Mouse (Mus musculus) ZHBTc4 (cell line): ENCODE measurements around the gene Arid4b.

ENCODE experiments used
- DNase-seq: peaks from one replicate; pipeline ENCODE4 v3.0.0-alpha.2; 2011; ENCODE audit warnings: low read depth, low spot score

Arid4b gene

DNA sequence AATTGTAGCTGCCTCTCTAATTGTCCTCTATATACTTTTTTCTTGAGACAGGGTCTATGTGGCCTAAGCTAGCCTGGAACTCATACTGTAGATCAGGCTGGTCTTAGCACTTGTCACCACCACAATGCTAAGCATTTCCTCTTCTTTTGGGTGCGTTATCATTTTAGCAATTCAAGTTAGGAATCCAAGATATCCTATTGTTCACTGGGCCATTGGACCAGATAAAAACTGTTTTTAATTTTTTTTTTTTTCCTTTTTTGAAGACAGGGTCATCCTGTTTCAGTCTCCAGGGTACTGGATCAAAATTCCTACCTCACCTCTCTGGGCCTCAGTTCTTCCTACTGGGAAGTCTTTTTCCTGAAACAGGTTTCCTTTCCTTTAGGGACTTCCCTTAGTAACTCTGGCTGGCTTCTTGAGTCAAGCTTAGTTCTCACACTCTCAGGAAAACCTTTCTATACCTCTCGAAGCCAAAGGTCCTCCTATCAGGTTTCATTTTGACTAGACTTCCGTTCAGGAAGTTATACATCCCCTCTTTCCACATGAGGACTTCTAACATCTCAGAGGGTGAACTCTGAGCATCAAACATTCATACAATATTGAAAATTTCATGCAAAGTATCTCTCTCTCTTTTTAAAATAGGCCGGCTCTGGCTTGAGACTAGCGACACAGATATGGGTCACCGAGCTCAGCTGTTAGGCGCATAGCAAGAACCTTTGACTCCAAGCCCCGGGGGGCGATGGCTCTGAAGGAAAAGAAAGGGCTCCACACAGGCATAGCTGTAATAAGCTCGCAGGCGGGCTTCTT, 621 bp upstream of the Arid4b start:
- no peak for DNase-seq

DNA sequence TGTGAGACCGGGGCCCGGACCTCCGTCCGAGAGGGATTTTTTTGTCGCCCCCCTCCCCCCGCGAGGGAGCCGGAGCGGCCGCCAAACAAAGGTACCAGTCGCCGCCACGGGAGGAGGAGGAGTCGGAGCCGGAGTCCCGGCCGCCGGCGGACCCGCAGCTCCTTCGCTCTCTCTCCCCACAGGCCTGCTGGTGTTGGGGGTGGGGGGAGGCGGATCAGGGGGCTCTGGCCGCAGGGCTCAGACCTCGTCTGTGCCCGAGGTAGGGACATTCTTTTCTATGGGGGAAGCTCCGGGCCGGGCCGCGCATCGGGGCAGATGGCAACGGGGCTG, 875 bp downstream of the Arid4b start:
- no peak for DNase-seq

DNA sequence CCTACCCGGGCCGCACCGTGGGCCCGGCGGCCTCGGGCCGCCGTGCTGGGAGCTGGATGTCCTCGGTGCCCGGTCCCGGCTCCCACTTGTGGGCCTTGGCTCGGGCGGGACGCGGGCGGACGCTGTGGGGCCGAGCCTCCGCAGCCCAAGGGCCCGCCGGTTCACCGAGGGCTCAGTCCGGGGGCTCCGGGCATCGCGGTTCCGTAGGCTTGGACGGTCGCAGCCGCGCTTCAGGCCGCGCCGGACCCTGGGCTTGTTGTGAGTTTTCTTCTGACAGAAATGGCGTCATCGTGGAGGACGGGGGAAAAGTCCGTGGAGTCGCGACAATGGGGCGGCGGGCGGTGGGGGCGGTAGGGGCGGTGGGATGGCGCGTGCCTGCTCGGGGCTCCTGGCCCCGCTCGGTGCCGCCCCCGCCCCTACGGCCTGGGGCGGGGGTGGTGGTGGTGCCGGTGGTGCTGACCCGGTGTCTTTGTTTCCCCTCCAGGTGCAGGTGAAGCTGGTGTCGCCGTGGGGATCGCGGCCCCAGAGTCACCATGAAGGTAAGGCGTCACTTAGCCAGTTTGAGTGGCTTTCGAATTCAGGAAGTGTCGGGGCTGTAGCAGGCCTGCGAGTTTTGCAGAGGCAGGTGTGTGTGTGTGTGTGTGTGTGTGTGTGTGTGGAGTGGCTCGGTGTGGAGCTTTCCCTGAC, 1.5 kb downstream of the Arid4b start:
- peak; percentile 63 for DNase-seq

DNA sequence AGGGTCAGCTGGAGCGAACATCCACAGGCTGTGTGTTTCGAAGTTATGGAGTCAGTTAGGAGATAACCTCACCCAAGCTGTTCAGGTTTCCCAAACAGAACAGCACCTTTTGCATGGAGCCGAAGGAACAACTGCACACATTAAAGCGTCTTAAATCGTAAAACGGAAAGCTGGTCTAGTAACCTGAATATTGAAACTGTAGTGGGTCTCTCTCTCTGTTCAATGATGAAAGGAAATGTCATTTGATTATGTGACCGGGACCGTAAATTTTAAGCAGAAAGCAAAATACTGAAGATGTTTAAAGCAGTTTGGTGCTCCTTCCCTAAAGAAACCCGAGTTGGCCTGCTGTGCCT, 2.0 kb downstream of the Arid4b start:
- DNase-seq, result no peak

DNA sequence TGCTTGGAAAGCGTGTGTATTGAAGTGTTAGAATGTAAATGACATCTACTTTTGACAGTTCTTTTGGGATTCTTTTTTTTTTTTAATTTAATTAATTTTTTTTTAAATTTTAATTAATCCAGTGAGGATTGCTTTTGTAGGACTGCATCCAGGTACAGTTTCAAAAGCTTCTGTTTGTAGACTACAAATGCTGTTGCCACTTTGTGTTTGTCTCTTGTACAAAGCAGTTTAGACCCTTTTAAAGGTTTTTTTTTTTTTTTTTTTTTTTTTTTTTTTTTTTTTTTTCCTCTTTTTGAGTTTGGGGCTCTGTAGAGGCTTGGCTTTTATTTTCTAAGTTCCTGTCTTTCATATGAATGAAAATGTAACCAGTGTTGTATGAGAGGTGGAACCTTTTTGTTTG, 2.7 kb downstream of the Arid4b start:
- DNase-seq, result no peak

DNA sequence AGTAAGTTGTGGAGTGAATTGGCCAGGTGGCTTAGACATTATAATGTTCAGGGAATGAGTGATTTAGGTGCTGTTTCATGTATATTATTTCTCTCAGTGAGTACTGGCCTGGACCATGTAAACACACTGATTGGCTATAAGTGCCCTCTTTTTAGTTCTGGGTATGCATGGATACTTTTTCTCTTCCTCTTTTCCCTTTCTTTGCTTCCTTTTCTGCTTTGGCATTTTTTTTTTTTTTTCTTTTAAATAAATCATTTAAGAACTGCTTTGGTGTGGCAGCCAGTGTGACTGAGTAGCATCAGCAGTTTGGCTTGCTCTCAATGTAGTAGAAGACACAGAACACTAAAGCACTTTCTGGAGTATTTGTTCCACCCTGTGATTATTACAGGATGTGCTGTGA, 5.0 kb downstream of the Arid4b start:
- DNase-seq, result no peak

DNA sequence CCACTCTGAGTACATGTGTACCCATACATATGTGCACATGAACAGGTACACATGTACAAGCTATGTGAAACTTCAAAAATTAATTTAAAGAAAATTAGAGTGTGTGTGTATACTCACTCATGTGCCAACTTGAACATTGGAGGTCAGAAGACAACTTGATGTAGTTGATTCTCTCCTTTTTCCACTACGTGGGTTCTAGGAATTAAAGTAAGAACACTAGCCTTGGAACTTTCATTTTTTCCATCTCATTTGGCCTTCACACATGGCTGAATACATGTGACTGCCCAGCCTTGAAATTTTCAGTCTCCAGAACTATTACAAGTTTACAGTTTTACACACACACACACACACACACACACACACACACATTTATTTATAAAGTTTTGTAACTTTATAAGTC, 6.3 kb downstream of the Arid4b start:
- no peak for DNase-seq

DNA sequence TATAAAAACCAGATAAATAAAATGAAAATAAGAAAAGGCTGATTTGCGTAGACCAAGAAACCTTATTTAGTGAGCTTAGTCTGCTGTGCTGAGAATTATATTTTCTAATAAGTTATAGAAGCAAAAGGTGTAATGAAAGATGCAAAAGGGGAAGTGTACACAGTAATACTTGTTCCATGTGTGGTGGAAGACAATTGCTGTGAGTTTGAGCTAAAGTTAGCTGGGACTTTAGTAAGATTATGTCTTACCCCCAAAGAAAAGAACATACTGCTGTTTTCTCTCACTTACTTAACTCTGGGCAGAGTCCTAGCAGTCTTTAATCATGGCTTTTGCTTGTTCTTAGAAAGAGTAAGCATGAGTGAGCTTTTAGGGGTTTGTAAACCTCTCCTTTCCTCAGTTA, 11.3 kb downstream of the Arid4b start:
- no peak for DNase-seq

DNA sequence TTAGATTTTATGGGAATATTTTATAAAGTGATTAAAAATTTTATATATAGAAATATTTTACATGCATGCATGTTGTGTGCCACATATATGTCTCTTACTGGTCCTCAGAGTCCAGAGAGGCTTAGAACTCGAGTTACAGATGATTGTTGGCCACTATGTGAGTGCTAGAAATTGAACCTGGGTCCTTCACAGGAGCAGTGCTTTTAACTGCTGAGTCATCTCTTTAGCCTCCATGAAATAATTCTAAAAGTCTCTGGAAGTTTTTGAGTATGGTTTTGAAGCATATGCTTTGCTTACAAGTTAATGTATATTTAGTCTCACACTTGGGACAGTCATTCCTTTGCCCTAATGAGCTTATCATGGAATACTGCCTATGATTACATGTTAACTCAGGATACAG, 12.3 kb downstream of the Arid4b start:
- DNase-seq, result no peak

DNA sequence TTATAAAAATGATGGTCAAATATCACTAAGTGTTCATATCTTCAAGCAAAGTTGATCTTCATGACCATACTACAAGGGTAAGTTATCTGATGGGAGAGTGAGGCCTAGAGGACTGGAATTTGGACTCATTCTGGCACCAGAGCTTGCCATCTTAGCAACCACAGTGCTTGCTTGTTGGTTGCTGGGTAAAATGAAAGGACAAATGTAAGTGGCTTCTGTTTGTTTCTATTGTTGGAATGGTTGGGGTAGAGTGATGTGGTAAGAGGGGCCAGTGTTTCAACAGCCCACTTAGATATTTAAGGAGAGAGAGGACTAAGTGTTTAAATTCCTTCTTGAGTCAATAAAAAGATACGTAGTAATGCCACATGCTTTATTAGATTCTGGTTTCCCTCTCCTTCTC, 25.6 kb downstream of the Arid4b start:
- no peak for DNase-seq

DNA sequence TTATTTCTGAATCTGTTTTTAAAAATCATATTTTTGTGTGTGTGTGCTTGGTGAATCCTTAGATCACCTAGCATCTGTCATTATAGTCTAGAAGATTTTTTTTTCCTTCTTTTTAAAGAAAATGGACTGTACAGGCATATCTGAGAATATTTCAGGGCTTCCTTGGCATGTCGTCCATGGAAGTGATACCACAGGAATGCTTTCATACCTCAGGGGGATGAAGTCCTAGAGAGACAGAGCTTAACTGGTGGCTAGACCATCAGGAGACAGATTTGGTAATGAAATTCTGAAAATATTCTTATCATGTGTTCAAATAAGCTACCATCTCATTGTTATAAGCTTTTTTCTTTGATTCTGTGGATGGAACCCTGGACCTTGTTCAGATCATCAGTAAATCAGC, 40.0 kb downstream of the Arid4b start:
- no peak for DNase-seq

DNA sequence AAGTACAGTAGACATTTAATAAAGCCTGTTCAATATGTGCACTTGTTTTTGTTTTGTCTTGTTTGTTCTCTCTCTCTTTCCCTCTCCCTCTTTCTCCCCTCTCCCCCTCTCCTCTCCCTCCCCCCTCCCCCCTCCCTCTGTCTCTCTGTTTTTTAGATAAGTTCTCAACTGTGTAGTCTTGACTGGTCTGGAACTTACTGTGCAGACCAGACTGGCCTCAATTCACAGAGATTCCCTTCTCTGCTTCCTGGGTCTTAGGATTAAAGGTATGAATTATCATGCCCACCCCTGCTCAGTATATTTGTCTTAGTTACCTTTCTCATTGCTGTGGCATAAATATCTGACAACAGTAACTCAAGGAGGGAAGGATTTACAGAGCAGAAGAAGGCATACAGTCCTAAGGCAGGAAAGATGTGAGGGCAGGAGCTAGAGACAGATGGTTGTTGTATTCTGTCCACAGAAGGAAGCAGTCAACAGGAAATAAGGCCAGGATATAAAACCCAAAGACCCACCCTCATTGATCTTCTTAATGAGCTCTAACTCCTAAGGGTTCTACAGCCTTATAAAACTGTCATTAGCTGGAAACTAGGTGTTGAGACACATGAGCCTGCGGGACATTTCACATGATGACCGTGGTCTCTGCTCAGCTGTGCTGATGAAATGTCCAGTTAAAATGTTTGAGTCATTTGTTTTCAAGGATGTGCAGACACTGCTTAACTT, 47.3 kb downstream of the Arid4b start:
- DNase-seq, result no peak

DNA sequence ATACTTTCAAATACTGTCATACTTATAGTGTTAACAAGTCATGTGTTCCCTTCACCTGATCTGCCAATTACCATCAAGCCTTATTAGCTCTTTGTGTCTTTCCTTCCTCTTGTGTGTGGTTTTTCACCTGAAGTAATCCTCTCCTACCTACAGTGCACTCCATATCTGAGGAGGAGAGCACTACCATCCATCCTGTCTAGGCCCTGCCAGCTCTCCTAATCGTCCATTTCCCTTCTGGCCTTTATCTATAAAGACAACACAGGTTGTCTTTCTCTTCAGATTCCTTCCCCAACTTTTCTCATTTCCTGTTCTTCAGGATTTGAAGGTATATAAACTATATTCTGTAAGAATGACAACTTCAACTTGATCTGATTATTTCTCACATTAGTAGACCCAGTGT, 48.1 kb downstream of the Arid4b start:
- DNase-seq, result no peak

DNA sequence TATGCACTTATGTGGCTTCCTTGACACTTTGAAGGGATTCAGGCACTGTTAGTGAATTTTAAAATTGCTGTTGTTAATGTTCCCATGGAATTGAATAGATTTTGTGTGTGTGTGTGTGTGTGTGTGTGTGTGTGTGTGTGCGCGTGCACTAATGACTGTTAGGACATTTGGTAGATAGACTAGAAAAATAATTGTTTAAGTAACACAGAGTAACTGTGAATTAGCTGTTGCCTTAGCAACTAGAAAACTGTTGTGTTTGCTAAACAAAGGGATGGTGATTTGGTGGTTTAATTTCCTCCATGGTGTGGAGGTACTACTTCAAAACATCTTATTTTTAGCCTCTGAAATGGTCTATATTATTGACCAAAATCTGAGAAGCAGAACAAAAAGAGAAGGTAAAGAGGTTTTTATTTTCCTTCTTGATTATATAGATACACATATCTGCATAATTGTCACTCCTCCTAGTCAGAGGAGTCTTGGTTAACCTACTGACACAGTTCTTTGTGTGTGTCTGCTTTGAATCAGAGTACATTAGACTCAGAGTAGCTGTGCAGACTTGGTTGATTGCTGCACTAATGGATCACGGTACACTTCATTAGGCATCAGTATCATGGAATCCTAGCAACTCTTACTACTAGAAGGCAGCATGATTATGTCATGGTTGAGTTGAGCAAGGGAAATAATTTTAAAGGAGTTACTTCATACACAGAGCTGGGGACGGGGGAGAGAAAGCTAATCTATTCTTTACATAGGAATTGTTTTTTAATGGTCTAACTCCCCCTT, 50.9 kb downstream of the Arid4b start:
- no peak for DNase-seq

DNA sequence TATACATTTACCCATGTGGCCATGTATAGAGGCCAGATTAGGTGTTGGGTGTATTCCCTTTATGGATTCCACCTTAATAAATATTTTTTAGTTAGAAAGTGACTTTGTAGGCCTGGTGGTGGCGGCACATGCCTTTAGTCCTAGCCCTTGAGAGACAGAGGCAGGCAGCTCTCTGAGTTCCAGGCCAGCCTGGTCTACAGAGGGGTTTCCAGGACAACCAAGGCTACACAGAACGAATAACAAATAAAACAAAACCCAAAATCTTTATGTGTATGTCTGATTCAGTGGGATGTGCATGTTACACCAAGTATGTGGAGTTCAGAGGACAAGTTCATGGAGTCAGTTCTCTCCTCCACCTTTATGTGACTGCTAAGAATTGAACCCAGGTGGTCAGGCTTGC, 52.8 kb downstream of the Arid4b start:
- DNase-seq, result no peak

DNA sequence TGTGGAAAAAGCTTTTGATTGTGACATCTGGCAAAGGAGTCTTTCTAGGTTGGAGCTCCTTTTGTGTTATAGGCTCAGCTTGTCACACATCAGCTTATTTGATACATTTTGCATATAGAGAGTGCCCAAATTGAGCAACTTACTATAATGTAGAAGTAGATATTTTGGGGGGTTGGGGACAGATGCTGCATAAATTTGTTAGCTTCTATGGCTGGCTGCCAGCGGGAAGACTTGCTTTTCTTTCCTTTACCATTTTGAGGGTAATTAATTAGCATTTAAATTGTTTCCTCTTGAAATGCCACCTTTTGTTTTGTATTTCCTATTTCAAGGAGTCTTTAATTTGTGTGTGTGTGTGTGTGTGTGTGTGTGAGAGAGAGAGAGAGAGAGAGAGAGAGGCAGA, 68.6 kb downstream of the Arid4b start:
- DNase-seq, result no peak

DNA sequence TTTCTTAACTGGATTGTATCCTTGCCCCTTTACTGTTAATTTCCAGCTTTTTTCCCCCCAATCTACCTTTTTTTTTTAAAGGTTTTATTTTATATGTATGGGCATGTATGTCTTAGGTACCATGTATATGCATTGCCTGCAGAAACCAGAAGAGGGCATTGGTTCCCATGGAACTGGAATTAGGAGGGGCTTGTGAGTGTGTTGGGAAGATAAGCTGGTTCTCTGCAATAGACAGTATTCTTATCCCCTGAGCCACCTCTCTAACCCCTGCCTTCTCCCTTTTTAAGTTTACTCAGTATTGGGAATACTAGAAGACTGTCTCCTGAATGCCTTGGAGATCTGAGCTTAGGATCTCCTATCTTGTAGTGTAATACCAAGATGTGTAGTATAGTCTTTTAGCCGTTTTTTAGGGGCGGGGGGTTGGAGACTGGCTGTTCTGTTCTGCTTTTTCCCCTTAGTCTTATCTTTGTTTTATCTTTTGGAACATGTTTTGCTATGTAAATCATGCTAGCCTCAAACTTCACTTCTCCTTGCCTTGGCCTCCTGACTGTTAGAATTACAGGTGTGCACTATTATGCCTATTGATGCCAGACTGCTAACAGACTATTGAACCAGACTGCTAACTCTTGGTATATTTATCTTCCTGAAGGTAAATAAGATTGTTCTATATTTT, 79.4 kb downstream of the Arid4b start:
- peak; percentile 22 for DNase-seq

DNA sequence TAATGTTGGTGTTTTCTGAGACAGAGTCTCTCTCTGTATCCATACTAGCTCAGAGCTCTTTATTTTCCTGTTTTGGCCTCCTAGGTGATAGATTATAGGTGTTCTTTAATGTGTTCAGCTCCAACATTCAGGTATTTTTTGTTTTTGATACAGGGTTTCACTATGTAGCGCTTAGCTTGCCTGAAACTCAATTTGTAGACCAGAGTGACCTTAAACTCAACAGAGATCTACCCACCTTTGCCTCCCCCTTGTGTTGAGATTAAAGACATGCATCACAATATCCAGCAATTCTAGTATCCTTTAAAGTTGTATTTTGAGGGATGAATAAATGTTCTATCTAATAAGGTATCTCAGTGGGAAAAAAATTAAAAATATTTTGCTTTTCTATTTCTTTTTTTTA, 115.0 kb downstream of the Arid4b start:
- DNase-seq, result peak; percentile 16

DNA sequence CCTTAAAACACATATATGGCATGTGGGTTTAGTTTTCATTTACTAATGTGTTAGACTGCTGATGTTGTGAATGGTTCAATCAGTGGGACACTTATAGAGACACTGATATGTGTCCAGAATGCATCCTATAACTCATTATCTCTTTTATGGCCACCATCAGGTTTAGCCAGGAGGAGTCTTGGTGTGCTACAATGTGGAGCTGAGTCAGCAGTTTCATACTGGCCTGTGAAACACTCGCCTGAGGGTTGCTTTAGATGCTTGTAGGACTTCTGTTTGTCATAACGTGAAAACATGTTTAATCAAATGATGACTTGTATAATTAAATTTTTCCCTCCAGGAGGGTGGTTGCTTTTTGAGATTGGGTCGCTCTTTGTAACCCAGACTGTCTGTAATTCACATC, 116.6 kb downstream of the Arid4b start:
- DNase-seq, result no peak

DNA sequence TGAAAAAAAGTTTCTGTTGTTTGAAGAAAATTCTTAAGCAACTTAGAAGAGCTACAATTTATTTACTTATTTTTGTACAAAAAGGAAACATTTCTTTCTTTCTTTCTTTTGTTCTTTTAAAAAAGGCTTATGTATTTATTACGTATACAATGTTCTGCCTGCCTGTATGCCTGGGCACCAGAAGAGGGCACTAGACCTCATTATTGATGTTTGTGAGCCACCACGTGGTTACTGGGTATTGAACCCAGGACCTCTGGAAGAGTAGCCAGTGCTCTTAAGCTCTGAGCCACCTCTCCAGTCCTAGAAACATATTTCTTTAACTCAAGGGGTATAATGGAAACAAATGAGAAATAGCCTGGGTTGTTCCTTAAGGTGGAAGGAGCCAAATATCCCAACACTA, 182.9 kb downstream of the Arid4b start:
- DNase-seq, result peak; percentile 50
